Mouse (Mus musculus) T-helper 17 cell (primary cell): ENCODE measurements at regions not wholly inside any gene's neighbourhood (a gene's known extent, or its start where the extent isn't known, plus 50 kb on each side); places are given as distances from the start of the nearest gene placed in this dataset.

Source experiments
- in situ Hi-C, 2 experiments: fragments of 300-600 bp; cut with MboI, MseI; formaldehyde crosslinking; loops; 1 replicate in 1 of 2; 2 replicates in 1 of 2; pipeline ENCODE4 v1.15.1; 2025; ENCODE audit warnings: high pct_unique_total_duplicates in 2 of 2

- in situ Hi-C loops, result no loop called here
Measured at GRCm38 (mm10) chr4:84096081-84096480, 570.7 kb downstream of the Ccdc171 start.

GRCm38 (mm10) chr4:84099071-84099470, 573.7 kb downstream of the Ccdc171 start:
- in situ Hi-C loops, result no loop called here

- in situ Hi-C loops, result no loop called here
Measured at GRCm38 (mm10) chr4:84101923-84102322, 573.2 kb downstream of the Bnc2 start.

GRCm38 (mm10) chr4:84102736-84103135, 572.3 kb downstream of the Bnc2 start:
- in situ Hi-C loops, result no loop called here

GRCm38 (mm10) chr4:84108592-84108991, 566.5 kb downstream of the Bnc2 start:
- in situ Hi-C loops, result no loop called here

- in situ Hi-C loops, result no loop called here
Measured at GRCm38 (mm10) chr4:84109771-84110503, 565.1 kb downstream of the Bnc2 start.

GRCm38 (mm10) chr4:84114162-84115040, 560.7 kb downstream of the Bnc2 start:
- in situ Hi-C loops, result no loop called here

GRCm38 (mm10) chr4:84118284-84118919, 556.7 kb downstream of the Bnc2 start:
- in situ Hi-C loops, result no loop called here

- in situ Hi-C loops, result no loop called here
Measured at GRCm38 (mm10) chr4:84119616-84120015, 555.5 kb downstream of the Bnc2 start.

- in situ Hi-C loops, result no loop called here
Measured at GRCm38 (mm10) chr4:84120330-84120729, 554.7 kb downstream of the Bnc2 start.

- in situ Hi-C loops, result no loop called here
Measured at GRCm38 (mm10) chr4:84121442-84121841, 553.6 kb downstream of the Bnc2 start.

- in situ Hi-C loops, result no loop called here
Measured at GRCm38 (mm10) chr4:84126400-84126799, 548.7 kb downstream of the Bnc2 start.

- in situ Hi-C loops, result no loop called here
Measured at GRCm38 (mm10) chr4:84127380-84127779, 547.7 kb downstream of the Bnc2 start.

- in situ Hi-C loops, result no loop called here
Measured at GRCm38 (mm10) chr4:84130840-84131547, 544.1 kb downstream of the Bnc2 start.

GRCm38 (mm10) chr4:84135740-84136139, 539.3 kb downstream of the Bnc2 start:
- in situ Hi-C loops, result no loop called here

- in situ Hi-C loops, result no loop called here
Measured at GRCm38 (mm10) chr4:84137171-84137919, 537.7 kb downstream of the Bnc2 start.

- in situ Hi-C loops, result no loop called here
Measured at GRCm38 (mm10) chr4:84149149-84150050, 525.7 kb downstream of the Bnc2 start.

- in situ Hi-C loops, result no loop called here
Measured at GRCm38 (mm10) chr4:84150698-84151097, 524.4 kb downstream of the Bnc2 start.

- in situ Hi-C loops, result no loop called here
Measured at GRCm38 (mm10) chr4:84151247-84151646, 523.8 kb downstream of the Bnc2 start.

- in situ Hi-C loops, result no loop called here
Measured at GRCm38 (mm10) chr4:84151971-84152450, 523.1 kb downstream of the Bnc2 start.
